Mouse (Mus musculus): ENCODE results near the gene Olfr889.
"Not testable (repeated sequence)": the region's sequence is repeated elsewhere in the genome, so short reads cannot be mapped to it uniquely, and the experiment has no call there.

DNA sequence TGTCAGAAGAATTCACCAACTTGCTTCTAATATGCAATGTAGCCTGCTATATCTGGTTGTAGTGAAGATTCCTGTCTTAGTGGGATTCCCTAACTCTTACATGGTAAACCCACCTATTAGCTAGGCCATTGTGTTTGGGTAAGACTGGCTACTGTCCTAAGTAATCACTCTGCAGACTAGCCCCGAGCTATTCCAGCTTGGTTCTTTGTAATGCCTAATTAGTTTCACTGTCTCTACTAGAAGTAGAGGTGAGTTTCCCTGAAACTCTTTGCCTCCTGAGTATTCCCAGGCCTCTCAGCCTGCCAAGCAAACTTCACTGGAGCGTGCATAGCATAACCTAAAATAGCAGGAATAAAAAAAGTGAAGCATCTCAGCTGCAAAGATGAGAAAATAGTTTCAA lies 53.3 kb downstream of the Olfr889 start:
- not testable (repeated sequence) for TF ChIP-seq POLR2A (IDR thresholded peaks at IDR 0.05; ENCODE audit: low read depth, low read length); CTCF (IDR thresholded peaks at IDR 0.05; ENCODE audit: extremely low read depth, insufficient read depth, insufficient read length, insufficient replicate concordance)
